Mouse (Mus musculus) layer of hippocampus, adult 2 months (tissue): ENCODE measurements at regions not wholly inside any gene's neighbourhood (a gene's known extent, or its start where the extent isn't known, plus 50 kb on each side); places are given as distances from the start of the nearest gene placed in this dataset.

Source experiments
- DNase-seq, 2 experiments: peaks; one replicate each; pipeline ENCODE4 v3.0.0; 2022; ENCODE audit warnings: low spot score in 2 of 2
- H3K27ac ChIP-seq: fragments of 200-600 bp; 2 replicates; pipeline ENCODE4 v1.8.1; 2022
- H3K4me3 ChIP-seq: fragments of 200-600 bp; 2 replicates; pipeline ENCODE4 v1.8.1; 2022; ENCODE audit warnings: mild to moderate bottlenecking
- CTCF ChIP-seq: fragments of 200-600 bp; conservative IDR thresholded peaks from 2 replicates; pipeline ENCODE4 v1.8.1; 2022; ENCODE audit warnings: antibody characterized with exemption, mild to moderate bottlenecking, moderate library complexity

GRCm38 (mm10) chr9:102782926-102783850 lies 51.5 kb upstream of the Ryk start:
- TF ChIP-seq CTCF = no peak
- no peak for DNase-seq
- H3K4me3 ChIP-seq = no peak overlapping the region

GRCm38 (mm10) chr9:102784329-102785026 lies 50.2 kb upstream of the Ryk start:
- Histone ChIP-seq H3K4me3 (no peak overlapping the region), H3K27ac (peak overlapping the region; percentile 51; the same call in 1 of the 2 replicates)
- peak; percentile 87 to 94 for DNase-seq
- peak; percentile 97 for TF ChIP-seq CTCF

More at GRCm38 (mm10) chr9:102782926-102783850, 51.5 kb upstream of the Ryk start:
- no peak overlapping the region for H3K27ac ChIP-seq
